Mouse (Mus musculus): ENCODE data around the gene Rpl22l1. TPM values are rescaled to one million over a fixed set of nuclear protein-coding genes. Genes with fewer than 3 reads are reported as not detected.
"Not testable (repeated sequence)": the region's sequence is repeated elsewhere in the genome, so short reads cannot be mapped to it uniquely, and the experiment has no call there.

Rpl22l1 gene
- polyA plus RNA-seq, 1 experiment from 2014 or later: 192 TPM

DNA sequence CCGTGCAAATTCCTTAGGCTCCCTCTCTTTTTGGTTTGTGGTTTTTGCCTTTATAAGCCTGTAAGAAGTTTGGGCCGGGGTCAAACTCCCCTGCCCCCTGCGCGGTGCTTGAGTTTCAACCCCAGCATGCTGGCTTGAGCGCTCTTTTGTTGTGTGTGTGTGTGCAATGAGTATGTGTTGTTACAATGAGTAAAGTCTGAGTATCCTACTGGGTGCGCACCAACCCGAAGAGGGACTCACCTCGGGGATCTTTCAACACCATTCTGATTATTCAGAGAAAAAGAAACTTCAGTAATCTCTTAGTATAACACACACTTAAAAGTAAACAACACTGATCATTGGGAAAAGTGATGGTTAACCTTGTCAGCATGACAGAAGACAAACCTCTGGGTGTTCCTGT is 38.0 kb downstream of the Rpl22l1 start:
- H3K9ac ChIP-seq: no peak overlapping the region
- no peaks in the 10 kb centered on the region for H3K36me3 ChIP-seq (replicated peaks)
- WGBS: 33% methylated on average over 8 of the region's 8 CpGs
- no peak overlapping the region for H3K4me2 ChIP-seq
- no peak for ATAC-seq (replicated peaks)
- H3K27ac ChIP-seq: no peak overlapping the region
- no peaks in the 10 kb centered on the region for H3K9me3 ChIP-seq
- no peaks in the 10 kb centered on the region for H3K4me1 ChIP-seq
- no peak overlapping the region for H3K4me3 ChIP-seq
- no peaks in the 10 kb centered on the region for H3K27me3 ChIP-seq (replicated peaks)

- no peak overlapping the region for H3K4me2 ChIP-seq
- no peaks in the 10 kb centered on the region for H3K9me3 ChIP-seq
- no peak overlapping the region for H3K9ac ChIP-seq
- no peaks in the 10 kb centered on the region for H3K36me3 ChIP-seq (replicated peaks)
- H3K4me1 ChIP-seq: no peaks in the 10 kb centered on the region
- ATAC-seq (replicated peaks): no peak
- no peak overlapping the region for H3K27ac ChIP-seq
- no peaks in the 10 kb centered on the region for H3K27me3 ChIP-seq (replicated peaks)
- no peak overlapping the region for H3K4me3 ChIP-seq
Measured at GRCm38 (mm10) chr3:28847115-28847514, 41.9 kb downstream of the Rpl22l1 start.

GRCm38 (mm10) chr3:28852174-28852573 is 46.9 kb downstream of the Rpl22l1 start:
- not testable (repeated sequence) for ATAC-seq (replicated peaks); H3K9me3 ChIP-seq; H3K4me2 ChIP-seq; H3K4me3 ChIP-seq; H3K27me3 ChIP-seq (replicated peaks); H3K4me1 ChIP-seq; H3K9ac ChIP-seq; H3K36me3 ChIP-seq (replicated peaks); H3K27ac ChIP-seq
- WGBS: 92% methylated on average over 3 of the region's 3 CpGs

Other genes with a start within 250 kb of the Rpl22l1 start
- 0.10 TPM in 1 of 2 replicates, not detected in the other for gene Slc2a2, start 107.5 kb upstream of the Rpl22l1 start, polyA plus RNA-seq (2015; fragmentation: Nextera tagmentation; extraction: Ambion mirVana)
- 8.3 and 8.9 TPM in 2 replicates for gene Eif5a2, start 24.2 kb upstream of the Rpl22l1 start, polyA plus RNA-seq (2015; fragmentation: Nextera tagmentation; extraction: Ambion mirVana)
- not detected in 2 replicates for gene Gm1527, start 87.2 kb downstream of the Rpl22l1 start, polyA plus RNA-seq (2015; fragmentation: Nextera tagmentation; extraction: Ambion mirVana)